Mouse (Mus musculus) brain, embryonic 14.5 days (tissue): ENCODE measurements around the gene 2310033P09Rik.

Experiments
- CTCF ChIP-seq: fragments of 200-500 bp; IDR thresholded peaks from 2 replicates; pipeline ENCODE4 v1.5.1; 2012; ENCODE audit warnings: inconsistent platforms, mild to moderate bottlenecking, moderate library complexity, borderline replicate concordance; ENCODE audit not compliant: insufficient read depth, insufficient read length; ENCODE audit errors: extremely low read depth
- POLR2A ChIP-seq: fragments of 200-500 bp; IDR thresholded peaks from 2 replicates; pipeline ENCODE4 v1.6.1; 2012; ENCODE audit warnings: mild to moderate bottlenecking, inconsistent platforms, borderline replicate concordance; ENCODE audit not compliant: poor library complexity, insufficient read depth, insufficient read length, severe bottlenecking; ENCODE audit errors: extremely low read depth

GRCm38 (mm10) chr11:59169807-59170206 is 38.3 kb upstream of the 2310033P09Rik start:
- TF ChIP-seq POLR2A, result no peak
- TF ChIP-seq CTCF, result no peak
